Mouse (Mus musculus) E14TG2a.4 (cell line): ENCODE measurements at regions not wholly inside any gene's neighbourhood (a gene's known extent, or its start where the extent isn't known, plus 50 kb on each side); places are given as distances from the start of the nearest gene placed in this dataset.

Experiments used
- CTCF ChIP-seq: conservative IDR thresholded peaks from 2 replicates; pipeline ENCODE4 v1.5.1; 2014; ENCODE audit warnings: low read length
- NANOG ChIP-seq: IDR thresholded peaks from 2 replicates; pipeline ENCODE4 v1.6.1; 2014; ENCODE audit warnings: borderline replicate concordance, low read length, mixed read lengths
- POU5F1 ChIP-seq: IDR thresholded peaks from 2 replicates; pipeline ENCODE4 v1.6.1; 2014; ENCODE audit warnings: low read length, borderline replicate concordance

- TF ChIP-seq CTCF (no peak), NANOG (no peak), POU5F1 (no peak)
These were observed 681.4 kb downstream of the Utrn start for GRCm38 (mm10) chr10:12187669-12188342.
